Mouse (Mus musculus) spleen, adult 2 months (tissue): Measurements from ENCODE around the gene Angptl2.

ENCODE experiments used
- CTCF ChIP-seq: fragments of 200-500 bp; IDR thresholded peaks from 2 replicates; pipeline ENCODE4 v1.5.1; 2011; ENCODE audit warnings: mild to moderate bottlenecking, inconsistent platforms; ENCODE audit not compliant: insufficient read depth, insufficient read length, insufficient replicate concordance; ENCODE audit errors: extremely low read depth
- POLR2A ChIP-seq: fragments of 200-500 bp; IDR thresholded peaks from 2 replicates; pipeline ENCODE4 v1.6.1; 2011; ENCODE audit warnings: low read depth, low read length, inconsistent platforms

- TF ChIP-seq CTCF, result no peak
- no peak for TF ChIP-seq POLR2A
Observed at GRCm38 (mm10) chr2:33283674-33284073, 67.8 kb downstream of the Angptl2 start.
